Mouse (Mus musculus): ENCODE data around the gene Nans. TPM values are rescaled to one million over a fixed set of nuclear protein-coding genes. Genes with fewer than 3 reads are reported as not detected.

Nans gene
- total RNA-seq (2023; ENCODE audit: inconsistent age): 27.3 to 36.6 TPM (median 34.8 TPM) in 4 replicates

GRCm38 (mm10) chr4:46489028-46489925, at the start of gene Nans:
TSS of gene Nans (plus strand) at chr4:46489248.

GRCm38 (mm10) chr4:46450519-46451131, 38.4 kb upstream of the Nans start, which contains the start of gene Anp32b:
TSS of gene Anp32b (plus strand) at chr4:46450902.

GRCm38 (mm10) chr4:46535840-46536361, 46.9 kb downstream of the Nans start, which contains the start of gene Trim14:
TSS of gene Trim14 (minus strand) at chr4:46536141.

Other genes with a start within 250 kb of the Nans start
- not detected in 4 replicates for gene Foxe1, start 145.6 kb upstream of the Nans start, total RNA-seq (2023; ENCODE audit: inconsistent age)
- 17.9 to 21.5 TPM (median 19.9 TPM) in 4 replicates for gene Trmo, start 99.8 kb upstream of the Nans start, total RNA-seq (2023; ENCODE audit: inconsistent age)
- 0.63 to 1.2 TPM (median 0.91 TPM) in 4 replicates for gene Hemgn, start 75.7 kb upstream of the Nans start, total RNA-seq (2023; ENCODE audit: inconsistent age)
- 147 to 165 TPM (median 160 TPM) in 4 replicates for gene Anp32b, start 38.3 kb upstream of the Nans start, total RNA-seq (2023; ENCODE audit: inconsistent age)
- 58.6 to 69.3 TPM (median 66.3 TPM) in 4 replicates for gene Trim14, start 46.9 kb downstream of the Nans start, total RNA-seq (2023; ENCODE audit: inconsistent age)
- gene Coro2a, start 113.0 kb downstream of the Nans start, total RNA-seq (2023; ENCODE audit: inconsistent age): 35.9 to 43.3 TPM (median 39.3 TPM) in 4 replicates
- 0.72 to 0.84 TPM (median 0.75 TPM) in 4 replicates for gene Tbc1d2, start 161.0 kb downstream of the Nans start, total RNA-seq (2023; ENCODE audit: inconsistent age)

Data from B cell, adult (primary cell).